Mouse (Mus musculus) forebrain, postnatal 0 days (tissue): ENCODE measurements at regions not wholly inside any gene's neighbourhood (a gene's known extent, or its start where the extent isn't known, plus 50 kb on each side); places are given as distances from the start of the nearest gene placed in this dataset.
A peak's percentile ranks its signal among the peaks of the same experiment; 100 is the strongest.

Source experiments
- ATAC-seq: fragments of 200-750 bp; cut with Nextera tagmentation; 2 replicates; pipeline ENCODE4 v1.8.0; 2017; ENCODE audit warnings: mild to moderate bottlenecking, moderate library complexity
- DNase-seq: peaks from one replicate; pipeline ENCODE4 v3.0.0-alpha.2; 2015
- H3K27ac ChIP-seq: fragments of 300-500 bp; sonication (generic); 2 replicates; pipeline ENCODE4 v1.5.1; 2014; ENCODE audit warnings: low read depth, mild to moderate bottlenecking, antibody characterized with exemption, low read length, moderate library complexity, mixed read lengths
- H3K27me3 ChIP-seq: fragments of 300-500 bp; sonication (generic); 2 replicates; pipeline ENCODE4 v1.6.1; 2014; ENCODE audit warnings: mild to moderate bottlenecking, low read length, mixed read lengths; ENCODE audit not compliant: insufficient read depth
- H3K36me3 ChIP-seq: fragments of 300-500 bp; sonication (generic); 2 replicates; pipeline ENCODE4 v1.6.1; 2014; ENCODE audit warnings: mild to moderate bottlenecking, moderate library complexity; ENCODE audit not compliant: insufficient read depth
- H3K4me1 ChIP-seq: fragments of 300-500 bp; sonication (generic); 2 replicates; pipeline ENCODE4 v1.6.1; 2014; ENCODE audit warnings: antibody characterized with exemption; ENCODE audit not compliant: insufficient read depth
- H3K4me2 ChIP-seq: fragments of 300-500 bp; sonication (generic); 2 replicates; pipeline ENCODE4 v1.6.1; 2014; ENCODE audit warnings: low read depth, mild to moderate bottlenecking, moderate library complexity
- H3K4me3 ChIP-seq: fragments of 300-500 bp; sonication (generic); 2 replicates; pipeline ENCODE4 v1.5.1; 2014; ENCODE audit warnings: low read depth, low read length, mixed read lengths
- H3K9ac ChIP-seq: fragments of 300-500 bp; sonication (generic); 2 replicates; pipeline ENCODE4 v1.6.1; 2014; ENCODE audit warnings: mild to moderate bottlenecking
- H3K9me3 ChIP-seq: fragments of 300-500 bp; sonication (generic); 2 replicates; pipeline ENCODE4 v1.6.1; 2016; ENCODE audit warnings: low read length
- CTCF ChIP-seq: sonication (generic); IDR thresholded peaks from 2 replicates; pipeline ENCODE4 v1.5.1; 2016; ENCODE audit warnings: antibody characterized with exemption, control low read depth, low read depth
- WGBS: fragments of 180-500 bp; shearing (Covaris S2); extraction: QIAGEN DNeasy Blood & Tissue Kit; methylation state at CpG from one replicate; pipeline ENCODE4 v1.1.7; 2014; 5-methylcytosine and 5-hydroxymethylcytosine counted together

DNA sequence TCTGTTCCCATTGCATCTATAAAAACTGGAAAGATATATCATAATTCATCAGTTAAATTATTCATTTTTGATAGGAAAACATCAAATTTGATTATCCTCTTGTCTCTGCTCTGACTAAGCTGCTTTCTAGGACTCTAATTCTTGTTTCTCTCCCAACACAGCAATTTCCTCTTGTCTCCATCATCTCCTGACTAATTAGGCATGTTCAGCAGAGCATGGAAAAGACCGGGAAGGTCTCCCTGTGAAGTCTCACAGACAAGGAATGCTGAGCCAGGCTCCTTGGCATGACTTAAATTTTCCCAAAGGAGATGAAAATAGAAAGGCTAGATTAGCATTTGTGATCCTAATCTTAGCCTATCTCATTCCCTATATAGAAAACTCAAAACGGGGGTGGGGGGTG, 192.3 kb downstream of the Chrna7 start:
- H3K27me3 ChIP-seq = no peaks in the 10 kb centered on the region
- no peaks in the 10 kb centered on the region for H3K36me3 ChIP-seq
- H3K4me3 ChIP-seq = no peak overlapping the region
- no peak overlapping the region for H3K4me2 ChIP-seq
- no peaks in the 10 kb centered on the region for H3K9me3 ChIP-seq
- no peaks in the 10 kb centered on the region for H3K4me1 ChIP-seq
- no peak overlapping the region for H3K27ac ChIP-seq
- DNase-seq (peak; percentile 25), ATAC-seq (peak; percentile 27; the same call in 1 of the 2 replicates)
- WGBS = 3% methylated on average over 2 of the region's 2 CpGs
- no peak overlapping the region for H3K9ac ChIP-seq
- no peak for TF ChIP-seq CTCF

DNA sequence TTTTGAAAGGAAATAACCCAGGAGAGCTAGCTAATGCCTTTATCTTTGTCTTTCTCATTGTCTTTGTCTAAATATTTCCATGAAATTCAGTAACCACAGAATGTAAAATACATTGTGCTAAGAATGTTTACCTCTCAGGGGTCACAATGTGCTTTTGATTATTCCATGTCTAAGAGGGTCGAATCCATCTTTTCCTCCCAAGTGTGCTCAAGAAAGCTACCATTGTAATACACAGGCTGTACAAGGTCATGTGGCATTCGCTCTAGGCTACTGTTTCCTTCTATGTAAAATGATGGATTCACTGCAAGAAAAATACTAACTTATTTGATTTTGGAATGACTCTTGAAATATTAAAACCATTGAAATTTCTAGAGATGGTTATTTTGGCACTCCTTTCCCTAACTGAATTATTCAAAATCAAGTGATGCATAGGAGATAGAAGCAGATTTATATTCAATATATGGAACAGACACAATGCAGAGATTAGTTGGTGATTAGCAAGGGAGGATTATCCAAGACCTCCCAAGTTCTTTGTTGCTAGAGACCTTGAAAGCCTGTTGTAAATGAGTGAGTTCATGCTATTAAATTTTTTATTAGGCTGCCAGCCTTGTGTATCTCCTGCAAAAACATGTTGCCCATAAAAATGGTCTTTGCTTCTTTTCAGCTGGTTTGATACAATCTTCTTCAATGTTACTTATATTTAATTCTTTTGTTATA, 193.4 kb downstream of the Chrna7 start:
- DNase-seq (no peak), ATAC-seq (no peak)
- no peak overlapping the region for H3K4me3 ChIP-seq
- no peak overlapping the region for H3K27ac ChIP-seq
- H3K27me3 ChIP-seq = no peaks in the 10 kb centered on the region
- no peaks in the 10 kb centered on the region for H3K9me3 ChIP-seq
- no peaks in the 10 kb centered on the region for H3K36me3 ChIP-seq
- no peaks in the 10 kb centered on the region for H3K4me1 ChIP-seq
- 40% methylated on average over 2 of the region's 2 CpGs for WGBS
- no peak overlapping the region for H3K4me2 ChIP-seq
- TF ChIP-seq CTCF = no peak
- H3K9ac ChIP-seq = no peak overlapping the region

DNA sequence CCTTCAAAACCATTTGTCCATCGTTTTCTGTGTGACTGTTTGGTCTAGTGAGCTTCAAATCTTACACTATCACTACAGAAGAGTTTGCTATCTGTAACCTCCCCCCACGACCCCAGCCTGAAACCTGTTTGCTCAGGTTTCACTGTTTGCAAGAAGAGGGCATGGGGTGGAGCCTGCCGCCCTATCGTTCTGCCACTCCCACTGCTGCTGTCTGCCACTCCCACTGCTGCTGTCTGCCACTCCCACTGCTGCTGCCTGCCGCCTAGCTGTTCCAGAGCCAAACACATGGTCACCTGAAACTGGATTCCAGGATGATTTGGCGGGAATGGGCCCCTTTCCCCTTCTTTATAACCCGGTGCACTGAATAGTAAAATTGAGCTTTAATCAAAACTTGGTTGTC, 157.6 kb upstream of the A26c2 start:
- no peak for ATAC-seq
- Histone ChIP-seq H3K4me2 (no peak overlapping the region), H3K27ac (no peak overlapping the region), H3K27me3 (no peaks in the 10 kb centered on the region), H3K4me3 (no peak overlapping the region), H3K9me3 (no peaks in the 10 kb centered on the region), H3K9ac (no peak overlapping the region), H3K36me3 (no peaks in the 10 kb centered on the region), H3K4me1 (no peaks in the 10 kb centered on the region)
- DNase-seq = no peak
- no peak for TF ChIP-seq CTCF
- 16% methylated on average over 7 of the region's 7 CpGs for WGBS
